In genomic region chr16:95701802-95702561, GRCm38 (mm10) we compare ENCODE assay signal across 8 mouse cellular contexts. TPM values are rescaled to one million over a fixed set of nuclear protein-coding genes. Genes with fewer than 3 reads are reported as not detected.
DNase-seq lines count a peak whose midpoint lies in the region; ATAC-seq and TF ChIP-seq lines count a peak whose summit lies in the region.

Gene Ets2 (plus strand): TSS chr16:95702075.

- peak within 1 kb of the TSS; percentile 92 for H3K27ac ChIP-seq in forebrain, embryonic 10.5 days
- H3K27ac ChIP-seq in heart, embryonic 15.5 days, result peak within 1 kb of the TSS; percentile 98
- H3K27ac ChIP-seq in liver, embryonic 14.5 days, result peak within 1 kb of the TSS; percentile 50
- peak within 1 kb of the TSS; percentile 72 for H3K27ac ChIP-seq in neural tube, embryonic 11.5 days (ENCODE audit: low read depth, low read length)
- H3K27ac ChIP-seq in stomach, postnatal 0 days (replicated peaks), result peak within 1 kb of the TSS; percentile 98

- peak within 1 kb of the TSS; percentile 92 for H3K4me2 ChIP-seq in heart, embryonic 15.5 days
- peak within 1 kb of the TSS; percentile 78 for H3K4me2 ChIP-seq in liver, embryonic 14.5 days (ENCODE audit: low read depth)
- peak within 1 kb of the TSS; percentile 88 for H3K4me2 ChIP-seq in neural tube, embryonic 11.5 days (ENCODE audit: low read depth)
- H3K4me2 ChIP-seq in stomach, postnatal 0 days (replicated peaks; ENCODE audit: low read depth), result peak within 1 kb of the TSS; percentile 89

- peak; percentile 89 for TF ChIP-seq CTCF in liver, embryonic 14.5 days (IDR thresholded peaks at IDR 0.05; ENCODE audit: low read depth)
- TF ChIP-seq CTCF in stomach, postnatal 0 days (IDR thresholded peaks at IDR 0.05; ENCODE audit: low read depth), result peak; percentile 94

- peak; percentile 11 for DNase-seq in c-Kit-negative CD71-positive TER-119-positive erythroid progenitor cells, embryonic 14.5 days (ENCODE audit: low read depth, low spot score)
- peak; percentile 81 for DNase-seq in forebrain, embryonic 10.5 days (ENCODE audit: extremely low spot score, low spot score)
- DNase-seq in kidney, postnatal 25 days, result peak; percentile 91 to 95
- peak; percentile 55 to 56 (median 56) for DNase-seq in liver, embryonic 14.5 days (ENCODE audit: low read depth in 3 of 3, low spot score in 3 of 3)
- DNase-seq in neural tube, embryonic 11.5 days (ENCODE audit: low spot score), result peak; percentile 89
- DNase-seq in stomach, postnatal 0 days (ENCODE audit: low spot score), result peak; percentile 94

- peaks cover 7% of the 10 kb centered on the region for H3K36me3 ChIP-seq in forebrain, embryonic 10.5 days (replicated peaks)
- peaks cover 8% of the 10 kb centered on the region for H3K36me3 ChIP-seq in heart, embryonic 15.5 days
- H3K36me3 ChIP-seq in liver, embryonic 14.5 days (replicated peaks; ENCODE audit: control insufficient read depth, insufficient read depth, low read depth), result no peaks in the 10 kb centered on the region
- no peaks in the 10 kb centered on the region; the same call in 1 of the 2 replicates for H3K36me3 ChIP-seq in neural tube, embryonic 11.5 days (ENCODE audit: control insufficient read depth, insufficient read depth, low read length)
- H3K36me3 ChIP-seq in stomach, postnatal 0 days (ENCODE audit: control insufficient read depth, insufficient read depth, low read length), result no peaks in the 10 kb centered on the region; the same call in 1 of the 2 replicates

- ATAC-seq in CD4-positive, CD25-positive, alpha-beta regulatory T cell, adult 4 months, result peak; percentile 88
- ATAC-seq in heart, embryonic 15.5 days (replicated peaks; ENCODE audit: insufficient number of reproducible peaks, insufficient read depth, low FRiP score, low read depth), result peak; percentile 94
- peak; percentile 92 for ATAC-seq in liver, embryonic 14.5 days (ENCODE audit: insufficient read depth)
- ATAC-seq in neural tube, embryonic 11.5 days (ENCODE audit: insufficient read depth, low FRiP score, low TSS enrichment), result peak; percentile 92
- ATAC-seq in stomach, postnatal 0 days (ENCODE audit: low FRiP score, low TSS enrichment), result peak; percentile 94

- peaks cover 32% of the 10 kb centered on the region for H3K4me1 ChIP-seq in forebrain, embryonic 10.5 days
- peaks cover 32% of the 10 kb centered on the region for H3K4me1 ChIP-seq in heart, embryonic 15.5 days (replicated peaks)
- H3K4me1 ChIP-seq in liver, embryonic 14.5 days (replicated peaks; ENCODE audit: control insufficient read depth in 2 of 2, insufficient read depth in 2 of 2, low read length in 1 of 2), result peaks cover 3 to 18% of the 10 kb centered on the region in 2 experiments; a peak in 3 of 4 replicates
- 0 out of 2 replicates have a peak, but pooled peaks cover 2% of the 10 kb centered on the region for H3K4me1 ChIP-seq in neural tube, embryonic 11.5 days (ENCODE audit: control insufficient read depth, insufficient read depth, low read length)
- H3K4me1 ChIP-seq in stomach, postnatal 0 days (replicated peaks; ENCODE audit: control insufficient read depth, insufficient read depth), result peaks cover 6% of the 10 kb centered on the region; the same call in 1 of the 2 replicates

- H3K27me3 ChIP-seq in forebrain, embryonic 10.5 days (ENCODE audit: poor library complexity, severe bottlenecking), result peaks cover 51% of the 10 kb centered on the region
- no peaks in the 10 kb centered on the region for H3K27me3 ChIP-seq in heart, embryonic 15.5 days
- no peaks in the 10 kb centered on the region for H3K27me3 ChIP-seq in liver, embryonic 14.5 days (ENCODE audit: control insufficient read depth, insufficient read depth, low read length)
- H3K27me3 ChIP-seq in neural tube, embryonic 11.5 days (ENCODE audit: control insufficient read depth, insufficient read depth, low read length), result no peaks in the 10 kb centered on the region
- no peaks in the 10 kb centered on the region for H3K27me3 ChIP-seq in stomach, postnatal 0 days (ENCODE audit: control insufficient read depth, insufficient read depth, low read length)

- peak within 1 kb of the TSS; percentile 99 for H3K9ac ChIP-seq in heart, embryonic 15.5 days
- H3K9ac ChIP-seq in liver, embryonic 14.5 days (replicated peaks), result peak within 1 kb of the TSS; percentile 73
- peak within 1 kb of the TSS; percentile 86 for H3K9ac ChIP-seq in neural tube, embryonic 11.5 days (ENCODE audit: low read length)
- peak within 1 kb of the TSS; percentile 96 for H3K9ac ChIP-seq in stomach, postnatal 0 days (ENCODE audit: low read length)

- TF ChIP-seq EP300 in liver, embryonic 14.5 days (IDR thresholded peaks at IDR 0.05; ENCODE audit: low read depth), result no peak
- TF ChIP-seq EP300 in stomach, postnatal 0 days (optimal IDR thresholded peaks at IDR 0.05), result no peak

- under 1% methylated on average over 64 of the region's 64 CpGs for WGBS in forebrain, embryonic 10.5 days
- under 1% methylated on average over 64 of the region's 64 CpGs for WGBS in heart, embryonic 15.5 days
- under 1% methylated on average over 64 of the region's 64 CpGs for WGBS in liver, embryonic 14.5 days (ENCODE audit: insufficient replicate concordance)
- WGBS in neural tube, embryonic 11.5 days, result 0% methylated on average over 57 of the region's 64 CpGs
- under 1% methylated on average over 50 of the region's 64 CpGs for WGBS in stomach, postnatal 0 days

- H3K9me3 ChIP-seq in forebrain, embryonic 10.5 days, result no peaks in the 10 kb centered on the region
- H3K9me3 ChIP-seq in heart, embryonic 15.5 days (replicated peaks), result no peaks in the 10 kb centered on the region
- no peaks in the 10 kb centered on the region for H3K9me3 ChIP-seq in liver, embryonic 14.5 days (ENCODE audit: control insufficient read depth, low read length)
- no peaks in the 10 kb centered on the region for H3K9me3 ChIP-seq in neural tube, embryonic 11.5 days (ENCODE audit: control insufficient read depth, low read length)
- no peaks in the 10 kb centered on the region for H3K9me3 ChIP-seq in stomach, postnatal 0 days (ENCODE audit: control insufficient read depth, low read length)

- H3K4me3 ChIP-seq in forebrain, embryonic 10.5 days, result peak within 1 kb of the TSS; percentile 86
- peak within 1 kb of the TSS; percentile 95 for H3K4me3 ChIP-seq in heart, embryonic 15.5 days
- peak within 1 kb of the TSS; percentile 69 to 71 for H3K4me3 ChIP-seq in liver, embryonic 14.5 days (ENCODE audit: insufficient read depth in 1 of 2, low read depth in 2 of 2, low read length in 2 of 2)
- peak within 1 kb of the TSS; percentile 67 for H3K4me3 ChIP-seq in neural tube, embryonic 11.5 days (ENCODE audit: low read depth, low read length)
- H3K4me3 ChIP-seq in stomach, postnatal 0 days (ENCODE audit: low read depth, low read length), result peak within 1 kb of the TSS; percentile 66

RNA-seq across cellular contexts. Expression of gene Ets2, which starts in this region (rescaled TPM):
- polyA plus RNA-seq in CD4-positive, CD25-positive, alpha-beta regulatory T cell, adult 4 months (2017; shearing (Covaris generic)), result 1 to 10 TPM; 4.2 to 4.3 TPM
- polyA plus RNA-seq in forebrain, embryonic 10.5 days (2016; fragmentation: Nextera tagmentation; extraction: Ambion mirVana), result 14.2 and 16.8 TPM in 2 replicates
- 56.5 and 65.0 TPM in 2 replicates for polyA plus RNA-seq in heart, embryonic 15.5 days (2015; fragmentation: Nextera tagmentation; extraction: Ambion mirVana)
- polyA plus RNA-seq in liver, embryonic 14.5 days (2012; rRNA removed), result 7.5 TPM in 2 replicates
- polyA plus RNA-seq in liver, embryonic 14.5 days (2014; fragmentation: Nextera tagmentation; extraction: Ambion mirVana), result 7.0 and 7.4 TPM in 2 replicates
- polyA plus RNA-seq in neural tube, embryonic 11.5 days (2014; fragmentation: Nextera tagmentation; extraction: Ambion mirVana), result 22.8 and 25.8 TPM in 2 replicates
- polyA plus RNA-seq in stomach, postnatal 0 days (2015; fragmentation: Nextera tagmentation; extraction: Ambion mirVana), result 35.1 and 38.1 TPM in 2 replicates

Comparison
In these comparisons a context has a peak if more than half of its experiments do, and no peak if none do; other contexts are left out.
1. Peak in every context shown above with its lines: DNase-seq, ATAC-seq, H3K4me3 ChIP-seq and H3K27ac ChIP-seq.
2. DNase-seq: peak in every context shown above with its lines; median percentile 94 in stomach, postnatal 0 days; 93 in kidney, postnatal 25 days; 89 in neural tube, embryonic 11.5 days; 81 in forebrain, embryonic 10.5 days; 56 in liver, embryonic 14.5 days; 11 in c-Kit-negative CD71-positive TER-119-positive erythroid progenitor cells, embryonic 14.5 days.